10 mouse cellular contexts compared by ENCODE assay signal in the genomic region with DNA sequence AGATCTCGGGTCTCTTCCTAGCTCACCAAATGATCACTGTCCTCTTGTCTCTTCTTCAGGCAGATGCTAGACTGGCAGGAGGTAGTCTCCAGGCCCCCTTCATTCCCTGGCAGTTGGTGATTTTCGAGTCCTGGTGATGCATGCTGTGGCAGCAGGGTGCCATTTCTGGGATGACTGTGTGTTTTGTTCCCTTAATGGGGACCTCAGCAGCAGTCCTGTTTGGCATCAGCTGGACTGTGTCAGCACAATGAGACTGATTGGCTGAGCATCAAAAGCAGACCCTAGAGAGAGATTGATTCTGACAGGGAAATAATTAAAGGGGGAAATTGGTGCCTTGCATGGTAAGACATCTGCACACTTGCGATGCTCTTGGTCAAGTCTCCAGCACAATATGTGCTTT. TPM values are rescaled to one million over a fixed set of nuclear protein-coding genes. Genes with fewer than 3 reads are reported as not detected.
DNase-seq lines count a peak whose midpoint lies in the region; ATAC-seq and TF ChIP-seq lines count a peak whose summit lies in the region.
"Had no signal": no experiment of that assay in that cellular context is flagged by ENCODE, and none has a peak within 500 bp of the region (broad histone marks: within the 10 kb centered on the region; RNA-seq: fewer than 3 reads in every experiment).

No protein-coding gene starts in this region.

- H3K9ac ChIP-seq in forebrain, postnatal 0 days: no peak overlapping the region
- H3K9ac ChIP-seq in midbrain, embryonic 13.5 days (replicated peaks): no peak overlapping the region

- H3K36me3 ChIP-seq in forebrain, postnatal 0 days (ENCODE audit: insufficient read depth): no peaks in the 10 kb centered on the region
- H3K36me3 ChIP-seq in midbrain, embryonic 13.5 days: no peaks in the 10 kb centered on the region

- peaks cover 12% of the 10 kb centered on the region; the same call in 1 of the 2 replicates for H3K4me1 ChIP-seq in forebrain, postnatal 0 days (ENCODE audit: insufficient read depth)
- H3K4me1 ChIP-seq in midbrain, embryonic 13.5 days (replicated peaks): peaks cover 34% of the 10 kb centered on the region

- H3K27ac ChIP-seq in forebrain, postnatal 0 days (ENCODE audit: low read depth, low read length): peak overlapping the region; percentile 16; the same call in 1 of the 2 replicates
- peak overlapping the region; percentile 71 for H3K27ac ChIP-seq in midbrain, embryonic 13.5 days

- peak; percentile 96 for DNase-seq in Muller cell, postnatal 12 days (ENCODE audit: inconsistent ontology term)
- peak; percentile 97 for DNase-seq in brain, embryonic 14.5 days (ENCODE audit: low read depth)
- peak; percentile 76 for DNase-seq in forebrain, postnatal 0 days
- no peak for DNase-seq in thymus, postnatal 0 days (ENCODE audit: low spot score)
- no peak for DNase-seq in frontal cortex, postnatal 36 days (ENCODE audit: low spot score in 2 of 2)
- DNase-seq: adrenal gland, adult 8-10 months; gastrocnemius, postnatal 10 days; lung, adult 2 months had no signal

- H3K4me2 ChIP-seq in forebrain, postnatal 0 days (ENCODE audit: low read depth): no peak overlapping the region
- no peak overlapping the region for H3K4me2 ChIP-seq in midbrain, embryonic 13.5 days (replicated peaks)

- no peaks in the 10 kb centered on the region for H3K9me3 ChIP-seq in forebrain, postnatal 0 days (ENCODE audit: low read length)
- H3K9me3 ChIP-seq in midbrain, embryonic 13.5 days: no peaks in the 10 kb centered on the region

- WGBS in forebrain, postnatal 0 days: 3% methylated on average over 3 of the region's 3 CpGs
- 21% methylated on average over 3 of the region's 3 CpGs for WGBS in midbrain, embryonic 13.5 days

- TF ChIP-seq POLR2A in brain, embryonic 14.5 days (IDR thresholded peaks at IDR 0.05; ENCODE audit: borderline replicate concordance, extremely low read depth, insufficient read depth, insufficient read length, poor library complexity, severe bottlenecking): no peak

- peak; percentile 89 for ATAC-seq in forebrain, postnatal 0 days
- peak; percentile 90 for ATAC-seq in midbrain, embryonic 13.5 days
- ATAC-seq in granulocyte monocyte progenitor cell, adult 5-6 weeks (replicated peaks; ENCODE audit: poor library complexity, severe bottlenecking): no peak

- H3K27me3 ChIP-seq in forebrain, postnatal 0 days (ENCODE audit: insufficient read depth, low read length): no peaks in the 10 kb centered on the region
- H3K27me3 ChIP-seq in midbrain, embryonic 13.5 days: no peaks in the 10 kb centered on the region

- H3K4me3 ChIP-seq in forebrain, postnatal 0 days (ENCODE audit: low read depth, low read length): no peak overlapping the region
- no peak overlapping the region for H3K4me3 ChIP-seq in midbrain, embryonic 13.5 days (replicated peaks)

- no peak for TF ChIP-seq CTCF in brain, embryonic 14.5 days (IDR thresholded peaks at IDR 0.05; ENCODE audit: borderline replicate concordance, extremely low read depth, insufficient read depth, insufficient read length)
- TF ChIP-seq CTCF in forebrain, postnatal 0 days (IDR thresholded peaks at IDR 0.05; ENCODE audit: low read depth): no peak

RNA-seq across cellular contexts. Expression of gene Sorbs2, which starts 50.3 kb away (rescaled TPM):
- polyA plus RNA-seq in brain, embryonic 14.5 days (2012; rRNA removed): 78.0 and 81.7 TPM in 2 replicates
- total RNA-seq in forebrain, postnatal 0 days (2014; rRNA removed): 66.9 and 88.8 TPM in 2 replicates
- polyA plus RNA-seq in forebrain, postnatal 0 days (2015; fragmentation: Nextera tagmentation; extraction: Ambion mirVana): 20.8 and 33.2 TPM in 2 replicates
- polyA plus RNA-seq in midbrain, embryonic 13.5 days (2015; fragmentation: Nextera tagmentation; extraction: Ambion mirVana): 77.9 and 79.9 TPM in 2 replicates
- total RNA-seq in granulocyte monocyte progenitor cell, adult 5-6 weeks (2014; fragmentation: Nextera tagmentation): not detected in 2 replicates
- total RNA-seq in granulocyte monocyte progenitor cell, adult 5-6 weeks (2017): not detected in 2 replicates
- 1.4 and 2.1 TPM in 2 replicates for polyA plus RNA-seq in thymus, postnatal 0 days (2015; fragmentation: Nextera tagmentation; extraction: Ambion mirVana)

Comparison
In these comparisons a context has a peak if more than half of its experiments do, and no peak if none do; other contexts are left out.
1. DNase-seq: peak in Muller cell, postnatal 12 days (single experiment), brain, embryonic 14.5 days (single experiment) and forebrain, postnatal 0 days (single experiment); none in thymus, postnatal 0 days (single experiment) and frontal cortex, postnatal 36 days (0 of 2).